Mouse (Mus musculus) ES-Bruce4 (cell line): Measurements from ENCODE around the gene Psat1.
A peak's percentile ranks its signal among the peaks of the same experiment; 100 is the strongest.

Experiments
- CTCF ChIP-seq: IDR thresholded peaks from one replicate; pipeline ENCODE4 v1.8.1; 2011; ENCODE audit warnings: low read depth, low read length
- POLR2A ChIP-seq: IDR thresholded peaks from one replicate; pipeline ENCODE4 v1.8.1; 2011; ENCODE audit warnings: low read length; ENCODE audit not compliant: insufficient read depth

- TF ChIP-seq CTCF (no peak), POLR2A (peak; percentile 94)
Measured at GRCm38 (mm10) chr19:15984449-15985171, 37.5 kb upstream of the Psat1 start, which contains the start of gene Cep78.
